Mouse (Mus musculus): ENCODE results near the gene Llgl1.
A peak's percentile ranks its signal among the peaks of the same experiment; 100 is the strongest.

The Llgl1 gene

DNA sequence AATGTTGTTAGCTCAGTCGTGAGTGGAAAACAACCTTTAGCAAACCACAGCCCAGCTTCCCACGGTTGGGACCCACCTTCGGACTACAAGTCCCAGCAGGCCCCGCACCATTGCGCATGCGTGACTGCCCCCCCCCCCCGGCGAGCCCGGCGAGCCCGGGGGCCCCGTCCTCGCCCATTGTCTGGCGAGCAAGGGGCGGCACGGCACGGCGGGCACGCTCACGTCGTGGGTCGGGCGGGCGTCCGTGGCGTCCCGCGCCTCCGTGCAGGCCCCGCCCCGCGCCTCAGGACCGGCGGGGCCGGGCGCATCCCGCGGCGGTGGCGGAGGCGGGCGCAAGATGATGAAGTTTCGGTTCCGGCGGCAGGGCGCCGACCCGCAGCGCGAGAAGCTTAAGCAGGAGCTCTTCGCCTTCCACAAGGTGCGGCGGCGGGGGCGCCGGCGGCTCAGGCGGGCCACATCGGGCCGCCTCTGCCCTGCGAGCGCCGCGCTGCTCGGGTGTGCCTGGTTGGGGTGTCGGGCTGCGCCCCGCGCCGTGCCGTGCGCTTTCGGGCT, at the start of gene Llgl1:
Gene Llgl1, plus strand, starts transcription at position 200 of the 552 bp plus-strand sequence.
- DNase-seq (ENCODE audit: low read depth, low spot score) = peak; percentile 90

DNA sequence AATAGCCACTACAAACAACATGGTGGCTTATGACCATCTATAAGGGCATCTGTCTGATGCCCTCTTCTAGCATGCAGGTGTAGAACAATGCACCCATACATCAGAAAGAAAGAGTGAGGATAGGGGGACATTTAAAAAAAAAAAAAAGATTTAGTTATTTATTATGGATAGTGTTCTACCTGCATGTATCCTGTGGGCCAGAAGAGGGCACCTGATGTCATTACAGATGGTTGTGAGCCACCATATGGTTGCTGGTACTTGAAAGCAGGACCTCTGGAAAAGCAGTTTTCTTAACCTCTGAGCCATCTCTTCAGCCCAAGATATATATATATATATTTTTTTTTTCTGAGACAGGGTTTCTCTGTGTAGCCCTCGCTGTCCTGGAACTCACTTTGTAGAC, 3.4 kb upstream of the Llgl1 start:
- no peak for DNase-seq (ENCODE audit: low read depth, low spot score)

DNA sequence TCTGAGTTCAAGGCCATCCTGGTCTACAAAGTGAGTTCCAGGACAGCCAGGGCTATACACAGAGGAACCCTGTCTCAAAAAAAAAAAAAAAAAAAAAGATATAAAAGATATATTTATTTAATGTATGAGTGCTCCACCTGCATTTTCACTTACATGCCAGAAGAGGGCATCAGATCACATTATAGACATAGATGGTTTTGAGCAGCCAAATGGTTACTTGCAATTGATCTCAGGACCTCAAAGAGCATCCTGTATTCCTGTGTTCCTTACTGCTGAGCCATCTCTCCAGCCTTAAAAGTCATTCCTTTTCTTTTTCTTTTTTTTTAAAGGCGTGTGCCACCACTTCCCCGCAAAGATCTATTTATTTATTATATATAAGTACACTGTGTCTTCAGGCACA, 2.0 kb upstream of the Llgl1 start:
- DNase-seq (ENCODE audit: low read depth, low spot score) = no peak

DNA sequence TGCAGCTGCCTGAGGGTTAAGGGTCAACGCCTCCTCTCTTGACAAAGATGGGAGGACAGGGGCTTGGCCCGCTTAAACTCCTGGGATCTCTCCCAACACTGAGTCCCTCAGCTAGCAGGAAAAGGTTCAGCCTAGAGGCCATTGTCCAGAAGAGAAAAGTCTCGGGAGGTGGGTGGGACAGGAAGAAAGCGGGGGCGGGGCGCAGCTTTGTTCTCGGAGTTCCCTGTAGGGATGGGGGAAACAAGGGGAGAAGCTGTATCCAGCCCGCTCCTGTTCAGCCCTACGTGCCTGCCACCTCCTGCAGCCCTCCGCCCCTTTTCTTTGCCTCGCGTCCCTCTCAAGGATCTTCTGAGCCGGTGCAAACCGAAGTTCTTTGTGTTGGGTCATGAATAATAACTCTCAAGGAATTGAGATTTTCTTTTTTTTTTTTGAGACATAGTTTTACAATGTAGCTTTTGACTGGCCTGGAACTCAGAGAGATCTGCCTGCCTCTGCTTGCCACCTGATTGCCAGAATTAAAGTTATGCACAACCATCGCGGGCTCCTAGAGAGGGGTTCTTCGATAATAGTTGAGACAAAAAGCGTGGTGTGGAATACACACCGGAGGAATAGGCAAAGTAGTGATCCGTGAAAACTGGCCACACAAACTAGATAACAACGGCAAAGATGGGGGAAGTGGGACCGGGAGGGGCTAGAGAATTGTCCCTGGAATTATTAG, 558 bp upstream of the Llgl1 start:
- DNase-seq (ENCODE audit: low read depth, low spot score) = peak; percentile 76

DNA sequence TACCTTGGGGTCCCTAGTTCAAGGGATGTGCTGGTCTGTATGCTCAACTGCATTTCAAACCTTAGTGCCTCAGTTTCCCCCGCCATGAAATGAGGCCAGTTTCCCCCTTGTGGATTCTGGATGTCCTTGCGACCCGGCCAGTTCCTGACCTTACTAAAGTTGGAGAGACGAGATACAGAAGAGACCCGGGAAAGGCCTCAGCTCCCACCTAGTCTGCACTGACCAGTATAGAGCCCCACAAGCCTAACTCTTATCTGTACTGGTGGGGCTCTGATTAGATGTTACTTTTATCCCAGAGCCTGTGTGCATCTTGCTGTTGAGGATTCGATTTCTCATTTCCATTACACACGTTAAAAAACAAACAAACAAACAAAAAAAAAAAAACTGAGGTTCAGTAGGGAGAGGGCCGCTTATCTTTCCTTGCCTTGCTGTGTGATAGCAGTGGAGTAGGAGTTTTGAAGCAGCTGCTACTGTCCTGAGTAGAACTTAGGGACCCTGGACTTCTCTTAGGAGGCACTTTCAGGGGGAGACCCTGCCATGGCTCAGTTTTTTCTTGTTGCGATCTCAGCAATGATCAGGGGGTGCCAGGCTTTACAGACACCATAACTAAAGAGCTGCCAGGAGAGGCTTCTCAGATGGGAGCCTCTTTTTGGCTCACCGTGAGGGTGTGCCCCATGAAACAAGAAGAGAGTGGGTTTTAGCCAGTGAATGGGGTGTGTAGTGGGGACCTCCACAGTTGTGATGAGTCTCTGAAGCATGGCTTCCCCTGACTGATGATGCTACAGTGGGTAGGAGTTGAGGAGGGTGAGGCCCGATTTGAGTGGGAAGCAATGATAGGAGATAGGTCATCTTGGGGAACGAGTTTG, 1.0 kb downstream of the Llgl1 start:
- DNase-seq (ENCODE audit: low read depth, low spot score) = no peak

DNA sequence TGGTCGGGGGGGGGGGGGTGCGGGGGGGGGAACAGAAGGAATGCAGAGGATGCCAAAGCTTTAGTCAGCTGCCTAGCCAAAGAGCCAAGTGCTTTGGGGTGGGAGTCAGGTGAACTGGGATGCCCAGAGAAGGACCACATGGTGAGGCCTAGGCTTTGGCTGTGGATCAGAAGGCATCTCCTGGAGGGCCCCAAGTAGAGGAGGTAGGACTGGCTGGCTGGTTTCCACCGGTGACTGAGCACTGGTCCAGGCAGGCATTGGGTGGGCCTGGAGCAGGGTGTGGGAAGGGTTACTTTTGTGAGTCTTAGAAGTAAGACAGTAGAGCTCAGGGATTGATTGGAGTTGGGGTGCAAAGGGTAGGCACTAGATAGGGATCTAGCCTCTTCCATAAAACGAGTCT, 2.1 kb downstream of the Llgl1 start:
- DNase-seq (ENCODE audit: low read depth, low spot score) = no peak

DNA sequence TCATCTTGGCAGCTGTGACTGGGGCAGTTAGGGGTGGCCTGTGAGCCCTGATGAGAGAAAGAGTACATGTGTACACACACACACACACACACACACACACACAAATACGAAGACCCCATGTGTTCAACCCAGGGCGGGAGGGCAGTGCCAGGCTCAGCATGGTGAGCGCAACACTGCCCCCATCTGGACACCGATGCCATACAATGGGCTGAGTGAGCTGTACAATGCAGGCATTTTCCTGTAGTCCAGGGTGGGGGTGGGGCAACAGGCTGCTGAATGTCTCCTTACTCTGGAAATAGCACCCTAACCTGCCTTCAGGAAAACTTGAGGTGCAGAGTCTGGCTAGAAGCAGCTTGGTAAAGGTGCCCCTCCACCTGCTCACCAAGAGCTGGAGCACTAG, 3.6 kb downstream of the Llgl1 start:
- DNase-seq (ENCODE audit: low read depth, low spot score) = peak; percentile 58

DNA sequence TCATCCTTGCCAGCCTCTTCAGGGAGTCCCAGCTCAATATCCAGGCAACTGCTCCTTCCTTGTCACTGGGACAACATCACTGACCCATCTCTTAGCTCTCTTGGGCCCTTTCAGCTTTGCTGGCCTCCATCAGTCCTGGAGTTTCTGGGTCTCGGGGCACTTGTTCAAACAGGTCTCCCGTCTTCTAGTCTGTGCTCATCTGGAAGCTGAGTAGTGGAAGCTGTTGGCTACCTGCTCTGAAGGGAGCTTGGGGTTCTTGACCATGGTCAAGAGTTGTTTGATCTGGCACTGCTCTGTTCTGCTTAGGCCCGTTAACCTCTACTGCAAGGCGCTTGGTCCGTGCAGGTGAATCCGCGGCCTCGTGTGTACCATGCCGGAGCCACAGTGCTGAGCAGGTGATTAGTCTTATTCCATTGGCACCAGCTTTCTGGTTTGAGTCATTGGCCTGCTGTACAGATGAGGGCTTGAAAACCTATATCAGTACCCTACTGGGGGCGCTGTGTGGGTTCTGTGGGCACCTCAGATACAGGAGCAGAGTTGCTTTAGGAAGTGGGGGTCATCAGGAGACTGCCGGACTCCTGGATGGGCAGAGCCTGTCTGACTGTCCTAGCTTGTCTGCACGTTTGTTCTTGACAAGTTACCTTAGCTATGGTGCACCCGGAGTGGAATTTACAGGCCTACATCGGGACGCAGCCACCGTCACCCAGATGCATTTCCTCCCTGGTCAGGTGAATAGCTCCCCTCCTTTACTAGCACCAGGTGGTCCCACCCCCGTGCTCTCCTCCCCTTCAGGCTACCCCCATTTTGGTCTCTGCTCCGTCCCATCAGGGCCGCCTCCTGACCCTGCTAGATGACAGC, 4.7 kb downstream of the Llgl1 start:
- DNase-seq (ENCODE audit: low read depth, low spot score) = no peak

DNA sequence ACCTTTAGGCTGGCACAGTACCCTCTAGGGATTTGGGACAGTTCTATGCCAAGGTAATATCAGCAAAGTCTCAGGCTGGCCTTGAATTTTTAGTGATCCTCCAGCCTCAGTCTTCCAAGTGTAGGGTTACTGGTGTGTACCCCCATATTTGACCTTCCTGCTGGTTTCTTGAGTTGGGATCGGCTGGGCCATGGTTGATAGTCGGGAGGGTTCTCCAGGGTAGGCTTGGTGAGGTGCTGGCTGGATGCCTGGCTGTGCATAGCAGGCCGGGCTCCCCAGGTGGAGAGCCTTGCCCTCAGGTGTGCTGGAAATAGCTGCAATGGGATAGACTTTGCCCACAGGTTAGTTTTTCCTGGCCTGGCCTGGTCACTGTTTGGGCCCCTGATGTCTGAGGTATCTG, 5.7 kb downstream of the Llgl1 start:
- DNase-seq (ENCODE audit: low read depth, low spot score) = no peak

DNA sequence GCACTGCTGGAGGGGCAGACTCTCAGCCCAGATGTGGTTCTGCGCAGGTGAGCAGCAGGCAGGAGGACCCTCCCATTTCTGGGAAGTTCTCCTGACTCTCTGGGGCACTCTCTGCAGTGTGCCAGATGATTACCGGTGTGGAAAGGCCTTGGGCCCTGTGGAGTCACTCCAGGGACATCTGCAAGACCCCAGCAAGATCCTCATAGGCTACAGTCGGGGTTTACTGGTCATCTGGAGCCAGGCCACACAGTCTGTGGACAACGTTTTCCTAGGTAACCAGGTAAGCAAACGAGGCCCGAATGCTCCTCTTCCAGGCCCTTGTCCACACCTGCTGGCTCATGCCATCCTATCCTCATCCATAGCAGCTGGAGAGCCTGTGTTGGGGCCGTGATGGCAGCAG, 6.6 kb downstream of the Llgl1 start:
- DNase-seq (ENCODE audit: low read depth, low spot score) = no peak

DNA sequence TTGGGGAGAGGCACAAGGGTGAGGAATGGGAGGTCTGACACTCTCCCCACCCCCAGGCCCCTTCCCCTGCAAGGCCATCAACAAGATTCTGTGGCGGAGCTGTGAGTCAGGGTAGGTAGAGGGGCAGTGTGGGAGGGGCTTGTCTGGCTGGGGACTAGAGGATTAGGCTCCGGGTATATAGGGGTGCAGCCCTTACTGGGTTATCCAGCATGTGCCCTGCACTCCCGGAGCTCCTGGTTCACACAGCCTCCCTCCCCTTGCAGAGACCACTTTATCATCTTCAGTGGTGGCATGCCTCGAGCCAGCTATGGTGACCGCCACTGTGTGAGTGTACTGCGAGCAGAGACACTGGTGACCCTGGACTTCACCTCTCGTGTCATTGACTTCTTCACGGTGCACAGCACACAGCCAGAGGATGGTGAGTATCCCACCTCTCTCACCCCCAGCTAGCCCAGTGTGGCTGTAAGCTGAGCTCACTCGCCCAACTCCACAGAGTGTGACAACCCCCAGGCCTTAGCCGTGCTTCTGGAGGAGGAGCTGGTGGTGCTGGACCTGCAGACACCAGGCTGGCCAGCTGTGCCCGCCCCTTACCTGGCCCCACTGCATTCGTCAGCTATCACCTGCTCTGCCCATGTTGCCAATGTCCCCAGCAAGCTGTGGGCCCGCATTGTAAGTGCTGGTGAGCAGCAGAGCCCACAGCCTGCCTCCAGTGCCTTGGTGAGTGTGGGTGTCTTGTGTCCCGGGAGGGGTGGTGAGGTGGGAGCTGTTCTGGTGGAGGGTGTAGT, 7.4 kb downstream of the Llgl1 start:
- no peak for DNase-seq (ENCODE audit: low read depth, low spot score)

DNA sequence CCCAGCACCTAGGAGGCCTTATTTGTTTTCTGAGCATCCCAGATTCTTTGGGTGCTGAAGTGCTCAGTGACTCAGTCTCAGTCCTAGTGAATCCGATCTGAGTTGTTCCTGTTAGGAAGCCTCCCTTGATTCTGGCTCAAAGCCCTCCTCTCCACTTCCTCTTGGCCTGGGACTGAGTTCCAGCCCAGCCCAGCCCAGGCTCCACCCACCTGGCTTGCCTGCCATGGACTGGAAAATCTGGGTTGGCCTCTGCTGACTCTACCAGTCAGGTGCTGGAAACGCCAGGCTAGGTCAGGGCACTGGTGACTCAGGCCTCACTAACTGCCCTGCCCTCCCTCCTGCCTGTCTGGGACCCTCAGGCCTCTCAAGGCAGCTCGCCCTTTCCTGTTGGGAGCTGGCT, 8.1 kb downstream of the Llgl1 start:
- DNase-seq (ENCODE audit: low read depth, low spot score) = no peak

DNA sequence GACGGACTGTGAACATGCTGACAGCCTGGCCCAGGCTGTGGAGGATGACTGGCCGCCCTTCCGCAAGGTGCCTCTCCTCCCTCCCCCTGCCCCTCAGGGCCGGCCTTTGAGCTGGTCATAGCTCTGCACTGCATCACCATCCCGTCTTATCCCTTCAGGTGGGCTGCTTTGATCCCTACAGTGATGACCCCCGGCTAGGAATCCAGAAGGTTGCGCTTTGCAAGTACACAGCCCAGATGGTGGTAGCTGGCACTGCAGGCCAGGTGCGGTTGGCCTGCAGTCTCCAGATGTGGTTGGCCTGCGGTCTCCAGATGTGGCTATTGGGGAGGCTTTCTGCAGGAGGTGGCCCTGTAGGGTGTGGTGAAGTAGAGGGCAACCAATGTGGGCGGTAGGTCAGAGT, 9.1 kb downstream of the Llgl1 start:
- DNase-seq (ENCODE audit: low read depth, low spot score) = no peak

DNA sequence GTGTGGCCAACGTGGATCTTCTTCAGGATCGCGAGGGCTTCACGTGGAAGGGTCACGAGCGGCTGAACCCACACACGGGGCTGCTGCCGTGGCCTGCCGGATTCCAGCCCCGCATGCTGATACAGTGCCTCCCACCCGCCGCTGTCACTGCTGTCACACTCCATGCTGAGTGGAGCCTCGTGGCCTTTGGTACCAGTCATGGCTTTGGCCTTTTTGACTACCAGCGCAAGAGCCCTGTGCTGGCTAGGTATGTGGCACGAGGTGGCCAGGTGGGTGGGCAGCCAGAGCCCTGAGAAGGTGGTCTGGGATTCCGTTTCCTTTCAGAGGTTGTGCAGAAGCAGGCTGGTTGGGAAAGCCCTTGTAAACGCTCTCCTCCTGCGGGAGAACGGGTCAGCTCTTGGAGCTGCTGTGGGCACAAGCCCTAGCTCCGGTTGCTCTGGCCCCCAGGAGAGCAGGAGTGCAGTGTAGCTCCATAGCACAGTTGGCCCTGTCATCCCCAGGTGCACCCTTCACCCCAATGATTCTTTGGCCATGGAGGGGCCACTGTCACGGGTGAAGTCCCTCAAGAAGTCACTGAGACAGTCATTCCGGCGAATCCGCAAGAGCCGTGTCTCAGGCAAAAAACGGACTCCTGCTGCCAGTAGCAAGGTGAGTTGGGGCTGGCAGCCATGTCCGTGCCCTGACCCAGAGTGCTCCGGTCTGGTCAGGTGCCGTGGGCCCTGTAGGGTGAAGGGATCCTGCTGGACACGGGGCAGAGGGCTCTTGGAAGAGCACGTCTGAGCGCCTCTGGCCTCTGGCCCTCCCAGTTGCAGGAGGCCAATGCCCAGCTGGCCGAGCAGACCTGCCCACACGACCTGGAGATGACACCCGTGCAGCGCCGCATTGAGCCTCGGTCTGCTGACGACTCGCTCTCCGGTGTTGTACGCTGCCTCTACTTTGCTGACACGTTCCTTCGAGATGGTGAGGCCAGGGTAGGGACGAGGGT, 10.2 kb downstream of the Llgl1 start:
- no peak for DNase-seq (ENCODE audit: low read depth, low spot score)

DNA sequence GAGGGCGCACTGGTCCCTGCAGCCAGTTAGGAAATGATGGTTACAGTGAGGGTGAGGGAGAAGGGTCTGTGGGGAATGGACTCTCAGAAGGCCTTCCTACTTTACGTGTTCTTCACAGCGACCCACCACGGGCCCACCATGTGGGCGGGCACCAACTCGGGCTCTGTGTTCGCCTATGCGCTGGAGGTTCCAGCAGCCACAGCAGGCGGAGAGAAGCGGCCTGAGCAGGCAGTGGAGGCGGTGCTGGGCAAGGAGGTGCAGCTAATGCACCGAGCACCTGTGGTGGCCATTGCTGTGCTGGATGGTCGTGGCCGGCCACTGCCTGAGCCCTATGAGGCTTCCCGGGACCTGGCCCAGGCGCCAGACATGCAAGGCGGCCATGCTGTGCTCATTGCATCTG, 11.7 kb downstream of the Llgl1 start:
- DNase-seq (ENCODE audit: low read depth, low spot score) = no peak

DNA sequence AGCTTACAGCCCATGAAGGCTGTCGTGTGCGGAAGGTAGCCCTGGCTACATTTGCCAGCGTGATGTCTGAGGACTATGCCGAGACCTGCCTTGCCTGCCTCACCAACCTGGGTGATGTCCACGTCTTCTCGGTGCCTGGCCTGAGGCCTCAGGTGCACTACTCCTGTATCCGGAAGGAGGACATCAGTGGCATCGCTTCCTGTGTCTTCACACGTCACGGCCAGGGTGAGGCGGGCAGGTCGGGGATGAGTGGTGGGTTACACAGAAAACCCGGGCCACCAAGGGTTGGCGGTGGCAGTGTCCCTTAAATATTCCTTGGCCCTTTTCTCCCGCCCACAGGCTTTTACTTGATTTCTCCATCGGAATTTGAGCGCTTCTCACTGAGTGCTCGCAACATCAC, 12.5 kb downstream of the Llgl1 start:
- no peak for DNase-seq (ENCODE audit: low read depth, low spot score)

DNA sequence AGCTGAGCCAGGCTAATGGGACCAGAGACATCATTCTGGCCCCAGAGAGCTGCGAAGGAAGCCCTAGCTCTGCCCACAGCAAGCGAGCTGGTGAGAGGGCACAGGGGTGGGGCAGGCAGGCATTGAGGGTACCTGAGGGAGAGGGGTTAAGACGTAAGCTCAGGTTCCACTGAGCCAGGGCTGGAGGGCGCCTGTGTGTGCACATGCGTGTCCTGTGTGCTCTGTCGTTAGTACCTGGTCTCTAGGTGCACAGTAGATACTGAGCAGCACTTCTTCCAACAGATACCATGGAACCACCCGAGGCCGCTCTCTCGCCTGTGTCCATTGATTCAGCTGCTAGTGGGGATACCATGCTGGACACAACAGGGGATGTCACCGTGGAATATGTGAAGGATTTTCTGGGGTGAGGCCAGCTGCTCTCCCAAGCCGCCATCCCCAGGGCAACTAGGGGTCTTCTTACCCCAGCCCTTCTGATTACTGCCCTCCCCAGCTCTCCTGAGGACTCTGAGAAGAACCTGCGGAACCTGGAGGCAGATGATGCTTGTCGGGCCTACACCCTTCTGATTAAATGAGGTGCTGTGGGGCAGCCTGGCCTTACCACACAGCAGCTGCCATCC, 13.2 kb downstream of the Llgl1 start:
- DNase-seq (ENCODE audit: low read depth, low spot score) = no peak

DNA sequence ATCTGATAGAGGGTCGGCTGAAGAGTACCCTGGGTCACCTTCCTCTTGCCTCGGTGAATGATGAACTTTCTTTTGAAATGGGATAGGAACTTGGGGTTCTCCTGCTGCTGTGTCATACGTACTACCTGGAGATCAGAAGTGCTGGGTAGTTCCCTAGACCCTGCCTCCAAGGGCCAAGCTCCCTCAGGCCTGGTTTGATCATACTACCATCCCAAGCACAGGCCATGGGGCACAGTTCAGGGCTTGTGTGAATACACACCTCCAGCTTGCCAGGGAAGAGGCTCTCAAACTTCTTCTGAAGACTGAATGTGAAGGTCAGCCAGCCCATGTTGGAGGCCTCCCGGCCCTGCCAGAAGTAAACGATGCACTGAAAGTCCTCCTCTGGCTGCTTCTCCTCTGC, 16.3 kb downstream of the Llgl1 start:
- DNase-seq (ENCODE audit: low read depth, low spot score) = no peak

DNA sequence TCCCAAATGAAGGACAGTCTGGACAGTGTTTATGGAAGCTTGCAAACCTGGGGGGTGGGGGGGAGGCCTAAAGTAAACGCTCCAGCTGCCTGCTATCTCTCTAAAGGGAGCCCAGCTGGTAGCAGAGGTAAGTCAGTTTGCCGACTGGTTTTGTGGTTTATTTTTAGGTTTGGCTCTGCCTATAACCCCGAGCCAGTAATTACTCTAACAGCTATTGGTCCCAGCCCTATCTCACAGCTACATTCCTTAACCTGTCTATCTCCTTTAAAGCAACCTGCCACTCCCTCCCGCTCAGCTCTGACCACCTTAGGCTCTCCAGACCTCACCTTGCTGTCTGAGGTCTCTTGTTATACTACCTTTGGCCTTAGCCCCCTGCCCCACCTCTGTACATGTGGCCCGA, 19.7 kb downstream of the Llgl1 start:
- DNase-seq (ENCODE audit: low read depth, low spot score) = no peak

Measured in WW6 (cell line).